Mouse (Mus musculus) heart, adult 2 months (tissue): ENCODE data around the gene Ddx42. TPM values are rescaled to one million over a fixed set of nuclear protein-coding genes. Genes with fewer than 3 reads are reported as not detected.

Source experiments
- DNase-seq, 2 experiments: peaks; one replicate each; pipeline ENCODE4 v3.0.0; 2021
- H3K27ac ChIP-seq: fragments of 200-600 bp; 2 replicates; pipeline ENCODE4 v1.8.1; 2022
- H3K27me3 ChIP-seq: fragments of 200-500 bp; 2 replicates; pipeline ENCODE4 v1.6.1; 2012; ENCODE audit warnings: mild to moderate bottlenecking, low read length, inconsistent platforms, mixed read lengths; ENCODE audit not compliant: control insufficient read depth, insufficient read depth
- H3K36me3 ChIP-seq: fragments of 200-500 bp; 2 replicates; pipeline ENCODE4 v1.6.1; 2012; ENCODE audit warnings: low read length, inconsistent platforms; ENCODE audit not compliant: control insufficient read depth, insufficient read depth
- H3K4me1 ChIP-seq: fragments of 200-500 bp; 2 replicates; pipeline ENCODE4 v1.6.1; 2011; ENCODE audit warnings: low read length; ENCODE audit not compliant: control insufficient read depth, insufficient read depth
- H3K4me3 ChIP-seq: fragments of 200-600 bp; 2 replicates; pipeline ENCODE4 v1.8.1; 2022
- H3K79me2 ChIP-seq: fragments of 200-500 bp; replicated peaks from 2 replicates; pipeline ENCODE4 v1.6.1; 2012; ENCODE audit warnings: mild to moderate bottlenecking, inconsistent platforms, low read length, moderate library complexity, mixed read lengths; ENCODE audit not compliant: control insufficient read depth, insufficient read depth
- H3K9ac ChIP-seq: fragments of 200-500 bp; 2 replicates; pipeline ENCODE4 v1.6.1; 2012; ENCODE audit warnings: low read depth, mild to moderate bottlenecking, control low read depth, inconsistent platforms, low read length, mixed read lengths
- CTCF ChIP-seq: fragments of 200-600 bp; IDR thresholded peaks from 2 replicates; pipeline ENCODE4 v1.8.1; 2022; ENCODE audit warnings: antibody characterized with exemption, mild to moderate bottlenecking, moderate library complexity
- EP300 ChIP-seq: fragments of 200-500 bp; IDR thresholded peaks from 2 replicates; pipeline ENCODE4 v1.6.1; 2011; ENCODE audit warnings: low read depth, low read length, control low read depth; ENCODE audit not compliant: insufficient read depth
- POLR2A ChIP-seq: fragments of 200-500 bp; IDR thresholded peaks from 2 replicates; pipeline ENCODE4 v1.6.1; 2011; ENCODE audit warnings: mild to moderate bottlenecking, low read depth, low read length, control low read depth; ENCODE audit not compliant: insufficient read depth
- WGBS: fragments of 180-500 bp; shearing (Covaris S2); methylation state at CpG from one replicate; pipeline ENCODE4 v1.1.7; 2018; 5-methylcytosine and 5-hydroxymethylcytosine counted together
- intact Hi-C: fragments of 180-260 bp; cut with DNase I; formaldehyde crosslinking; loops from one replicate; pipeline ENCODE4 v1.15.1; 2025
- polyA plus RNA-seq: library from polyadenylated mRNA; depleted of rRNA; stranded (reverse); fragments of >200 nt; gene quantifications from 2 replicates; pipeline ENCODE4 v1.2.3, GENCODE M21; 2012
- total RNA-seq, 2 experiments: library from RNA; stranded (reverse); gene quantifications; 2 replicates each; pipeline ENCODE4 v1.2.3; 2021

Ddx42 gene
- total and polyA plus RNA-seq, 3 experiments: 6.0 to 27.5 (median 23.5) TPM

DNA sequence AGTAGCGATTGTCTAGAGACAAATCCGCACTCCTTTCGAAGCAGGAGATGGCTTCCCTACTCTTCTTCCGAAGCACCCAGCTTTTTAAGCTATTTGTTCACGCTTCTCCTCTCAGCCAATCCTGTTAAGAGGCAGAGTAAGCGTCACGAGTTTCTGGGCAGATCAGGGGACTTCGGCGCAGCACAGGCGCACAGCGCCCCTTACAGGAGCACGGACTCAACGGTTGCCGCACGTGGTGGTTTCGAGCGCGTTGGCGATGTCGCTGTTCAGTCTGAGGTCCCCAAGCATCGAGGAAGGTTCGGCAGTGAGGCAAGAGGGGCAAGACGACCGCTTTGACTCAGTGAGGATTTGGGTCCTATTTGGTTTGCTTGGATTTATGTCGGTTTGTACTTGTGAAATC is 59.7 kb downstream of the Ddx42 start, which contains the start of gene Tcam1:
Tcam1 (plus strand) TSS at position 219 of the 400 bp plus-strand sequence.
- no peaks in the 10 kb centered on the region for H3K27me3 ChIP-seq
- no peaks in the 10 kb centered on the region for H3K36me3 ChIP-seq
- H3K9ac ChIP-seq: peak within 1 kb of the TSS; percentile 37; the same call in 1 of the 2 replicates
- peaks cover 8% of the 10 kb centered on the region for H3K4me1 ChIP-seq
- no peak within 1 kb of the TSS for H3K4me3 ChIP-seq
- H3K79me2 ChIP-seq: no peaks in the 10 kb centered on the region
- TF ChIP-seq EP300: peak; percentile 54; the same call in 1 of the 2 replicates
- TF ChIP-seq CTCF: peak; percentile 89
- no peak for TF ChIP-seq POLR2A
- 5% methylated on average over 25 of the region's 25 CpGs for WGBS
- peak; percentile 91 to 94 for DNase-seq
- H3K27ac ChIP-seq: no peak within 1 kb of the TSS
- intact Hi-C loops: loop anchor here (10.0 kb wide), 1 partner anchor 508 kb away; the partner anchor contains the start of genes Cep95 and Ddx5

DNA sequence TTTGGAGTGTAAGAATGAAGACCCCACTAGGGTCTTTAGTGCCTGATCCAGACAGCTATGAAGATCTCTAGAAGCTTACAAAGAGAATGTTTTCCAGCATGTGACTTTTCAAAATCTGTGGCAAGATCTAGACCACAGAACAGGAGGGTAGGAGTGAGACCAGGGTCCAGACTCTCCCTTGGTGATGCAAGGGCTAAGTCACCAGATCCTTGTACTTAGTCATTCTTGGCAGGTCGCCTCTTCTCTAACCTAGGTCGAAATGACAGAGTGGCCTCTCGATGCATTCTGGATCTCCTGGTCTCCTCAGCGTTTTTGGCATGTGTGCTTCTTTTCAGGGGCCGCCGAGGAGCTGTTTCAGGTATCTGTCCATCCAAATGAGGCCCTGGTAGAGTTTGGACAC is 65.7 kb downstream of the Ddx42 start:
- TF ChIP-seq POLR2A: no peak
- no peak for TF ChIP-seq CTCF
- TF ChIP-seq EP300: no peak
- Histone ChIP-seq H3K4me3 (no peak overlapping the region), H3K9ac (no peak overlapping the region), H3K79me2 (no peaks in the 10 kb centered on the region), H3K4me1 (no peaks in the 10 kb centered on the region), H3K27ac (no peak overlapping the region), H3K27me3 (no peaks in the 10 kb centered on the region), H3K36me3 (no peaks in the 10 kb centered on the region)
- intact Hi-C loops: no loop called here
- no peak for DNase-seq
- 77% methylated on average over 6 of the region's 6 CpGs for WGBS

DNA sequence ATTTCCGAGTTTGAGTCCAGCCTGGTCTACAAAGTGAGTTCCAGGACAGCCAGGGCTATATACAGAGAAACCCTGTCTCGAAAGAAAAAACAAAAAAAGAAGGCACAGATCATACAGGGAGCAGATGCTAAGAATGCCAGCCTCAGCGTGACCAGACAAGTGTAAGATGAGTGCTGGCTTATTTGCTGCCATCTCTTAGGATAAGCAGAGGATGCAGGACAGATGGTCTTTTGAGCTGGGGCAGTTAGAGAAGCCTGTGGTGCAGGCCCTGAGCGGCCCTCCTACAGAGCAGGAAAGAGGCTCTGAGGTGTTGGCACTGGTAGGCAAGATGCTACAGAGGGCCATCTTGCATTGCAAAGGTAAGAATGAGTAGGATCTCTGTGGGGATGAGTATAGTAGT is 66.6 kb downstream of the Ddx42 start:
- Histone ChIP-seq H3K9ac (no peak overlapping the region), H3K4me3 (no peak overlapping the region), H3K36me3 (no peaks in the 10 kb centered on the region), H3K79me2 (no peaks in the 10 kb centered on the region), H3K4me1 (no peaks in the 10 kb centered on the region), H3K27ac (no peak overlapping the region), H3K27me3 (no peaks in the 10 kb centered on the region)
- intact Hi-C loops: no loop called here
- TF ChIP-seq POLR2A (no peak), CTCF (no peak), EP300 (no peak)
- WGBS: 80% methylated on average over 4 of the region's 4 CpGs
- DNase-seq: no peak

DNA sequence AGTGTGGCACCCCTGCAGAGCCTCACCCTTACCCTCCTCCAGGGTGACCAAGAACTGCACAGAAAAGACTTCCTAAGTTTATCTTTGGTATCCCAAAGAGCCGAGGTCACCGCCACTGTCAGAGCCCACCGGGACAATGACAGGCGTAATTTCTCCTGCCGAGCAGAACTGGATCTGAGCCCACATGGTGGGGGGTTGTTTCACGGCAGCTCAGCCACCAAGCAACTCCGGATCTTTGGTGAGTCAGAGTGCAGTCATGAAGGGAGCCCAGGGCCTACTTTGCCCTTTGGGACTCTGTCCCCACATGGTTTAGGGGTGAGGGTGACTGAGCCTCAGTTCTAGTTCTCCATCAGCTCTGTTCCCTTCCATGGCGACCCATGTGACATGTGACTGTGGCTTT is 67.4 kb downstream of the Ddx42 start:
- Histone ChIP-seq H3K36me3 (no peaks in the 10 kb centered on the region), H3K4me1 (no peaks in the 10 kb centered on the region), H3K79me2 (no peaks in the 10 kb centered on the region), H3K4me3 (no peak overlapping the region), H3K27me3 (no peaks in the 10 kb centered on the region), H3K9ac (no peak overlapping the region), H3K27ac (no peak overlapping the region)
- 54% methylated on average over 8 of the region's 8 CpGs for WGBS
- intact Hi-C loops: no loop called here
- no peak for TF ChIP-seq POLR2A
- no peak for TF ChIP-seq EP300
- TF ChIP-seq CTCF: no peak
- DNase-seq: no peak

GRCm38 (mm10) chr11:106286206-106286605 is 69.5 kb downstream of the Ddx42 start:
- Histone ChIP-seq H3K79me2 (no peaks in the 10 kb centered on the region), H3K4me3 (no peak overlapping the region), H3K4me1 (no peaks in the 10 kb centered on the region), H3K27ac (no peak overlapping the region), H3K9ac (no peak overlapping the region), H3K27me3 (no peaks in the 10 kb centered on the region), H3K36me3 (no peaks in the 10 kb centered on the region)
- intact Hi-C loops: no loop called here
- WGBS: 85% methylated on average over 7 of the region's 7 CpGs
- no peak for DNase-seq
- TF ChIP-seq CTCF: no peak
- no peak for TF ChIP-seq POLR2A
- TF ChIP-seq EP300: no peak

DNA sequence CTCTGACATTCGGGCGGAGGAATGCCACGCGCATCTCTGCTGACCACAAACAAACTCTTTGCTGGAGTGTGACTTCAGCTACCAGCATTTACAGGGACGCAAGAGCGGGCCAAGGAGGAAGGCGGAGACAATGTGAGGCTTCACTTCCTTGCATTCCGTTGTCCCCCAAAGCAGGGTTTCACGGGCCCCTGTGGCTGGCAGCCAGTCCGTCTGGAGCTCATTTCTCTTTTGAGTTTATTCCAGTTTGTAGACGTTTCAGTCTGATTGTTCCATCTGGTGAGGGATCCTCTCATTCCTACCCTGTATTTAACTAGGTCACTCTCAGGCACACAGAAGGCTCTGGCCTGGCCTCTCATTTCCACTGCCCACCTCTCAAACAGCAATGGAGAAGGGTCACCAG is 70.3 kb downstream of the Ddx42 start:
- Histone ChIP-seq H3K36me3 (no peaks in the 10 kb centered on the region), H3K9ac (no peak overlapping the region), H3K27me3 (no peaks in the 10 kb centered on the region), H3K4me1 (no peaks in the 10 kb centered on the region), H3K27ac (no peak overlapping the region), H3K79me2 (no peaks in the 10 kb centered on the region), H3K4me3 (no peak overlapping the region)
- TF ChIP-seq POLR2A (no peak), CTCF (no peak), EP300 (no peak)
- intact Hi-C loops: no loop called here
- 56% methylated on average over 11 of the region's 11 CpGs for WGBS
- no peak for DNase-seq
